Mouse (Mus musculus) kidney, postnatal 14 days (tissue): Measurements from ENCODE around the gene Cd96.
"Not testable (repeated sequence)": the region's sequence is repeated elsewhere in the genome, so short reads cannot be mapped to it uniquely, and the experiment has no call there.

Experiments used
- DNase-seq: peaks from one replicate; pipeline ENCODE4 v3.0.0; 2022; ENCODE audit warnings: mixed read lengths

Cd96 gene

DNA sequence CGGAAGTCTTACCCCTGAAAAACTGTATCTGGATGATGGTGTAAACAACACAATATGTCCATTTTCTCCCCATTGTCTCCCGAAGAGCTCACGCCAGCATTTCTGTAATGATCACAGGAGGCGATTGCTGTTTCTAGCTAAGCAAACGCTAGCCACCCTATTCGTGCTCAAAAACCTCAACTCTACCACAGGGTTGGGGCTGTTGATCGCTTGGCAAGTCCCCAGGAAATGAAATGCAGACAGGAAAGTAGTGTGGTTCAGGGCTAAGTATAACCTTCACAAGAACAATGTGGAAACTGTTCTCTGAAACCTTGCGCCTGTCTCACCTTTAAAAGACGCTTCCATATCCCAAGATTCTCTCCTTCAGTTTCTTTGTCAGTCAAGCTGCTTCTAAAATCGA, at the start of gene Cd96:
Gene Cd96, minus strand, starts transcription at position 232 of the 400 bp plus-strand sequence.
- DNase-seq = no peak

DNA sequence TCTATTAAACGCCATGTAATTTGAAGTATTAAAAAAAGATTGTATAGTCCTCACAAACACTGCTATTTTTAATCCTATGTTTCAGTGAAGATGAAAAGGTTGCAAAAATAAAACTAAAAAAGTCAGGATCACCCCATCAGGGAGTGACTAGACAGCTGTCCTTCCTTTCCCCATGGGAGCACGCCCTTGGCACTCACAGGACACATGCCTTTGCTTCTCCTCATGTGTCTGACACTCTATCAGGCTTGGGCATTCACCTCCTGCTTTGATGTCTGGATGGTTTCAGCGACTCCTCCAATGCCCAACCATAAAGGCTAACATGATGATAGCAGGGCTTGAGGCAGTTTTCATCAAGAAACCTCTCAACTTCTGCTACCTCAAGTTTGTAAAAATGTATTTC, 46.9 kb upstream of the Cd96 start:
- no peak for DNase-seq

DNA sequence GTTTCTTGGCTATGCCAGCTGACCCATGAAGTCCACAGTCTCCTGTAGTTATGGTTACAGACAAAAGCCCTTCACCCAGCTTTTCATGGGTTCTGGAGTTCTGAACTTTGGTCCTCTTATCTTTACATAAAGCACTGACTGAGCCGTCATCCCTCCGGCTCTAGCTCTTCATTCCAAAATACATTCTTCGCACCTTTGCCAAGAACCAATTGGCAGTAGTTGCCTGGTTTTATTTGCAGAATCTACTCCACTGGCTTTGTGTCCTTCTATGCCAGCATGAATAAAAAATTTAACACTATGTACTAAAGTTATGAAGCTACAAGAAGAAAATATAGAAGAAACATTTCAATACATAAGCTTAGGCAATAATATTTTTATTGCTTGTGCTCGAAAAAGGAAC, 45.3 kb upstream of the Cd96 start:
- DNase-seq = no peak

DNA sequence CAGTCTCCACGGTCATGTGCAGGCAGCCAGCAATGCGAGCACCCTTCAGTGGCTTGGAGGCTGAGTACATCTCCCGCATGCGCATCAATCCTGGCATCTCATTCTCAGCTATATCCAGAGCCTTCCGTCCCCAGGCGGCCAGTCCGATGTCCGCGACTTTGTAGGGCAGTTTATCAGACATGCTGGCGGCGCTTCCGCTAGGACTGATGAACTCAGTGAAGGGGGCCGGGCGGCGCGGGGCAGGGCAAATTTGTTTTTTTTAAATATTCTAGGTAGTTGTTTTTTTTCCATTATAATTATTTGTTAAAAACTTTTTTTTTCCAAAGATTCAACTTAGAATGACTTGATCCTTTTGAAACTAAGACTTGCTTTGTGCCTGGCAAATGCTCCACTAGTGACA, 34.8 kb upstream of the Cd96 start, which contains the start of gene Gm4737:
Gene Gm4737, minus strand, starts transcription at position 246 of the 400 bp plus-strand sequence.
- DNase-seq = not testable (repeated sequence)

DNA sequence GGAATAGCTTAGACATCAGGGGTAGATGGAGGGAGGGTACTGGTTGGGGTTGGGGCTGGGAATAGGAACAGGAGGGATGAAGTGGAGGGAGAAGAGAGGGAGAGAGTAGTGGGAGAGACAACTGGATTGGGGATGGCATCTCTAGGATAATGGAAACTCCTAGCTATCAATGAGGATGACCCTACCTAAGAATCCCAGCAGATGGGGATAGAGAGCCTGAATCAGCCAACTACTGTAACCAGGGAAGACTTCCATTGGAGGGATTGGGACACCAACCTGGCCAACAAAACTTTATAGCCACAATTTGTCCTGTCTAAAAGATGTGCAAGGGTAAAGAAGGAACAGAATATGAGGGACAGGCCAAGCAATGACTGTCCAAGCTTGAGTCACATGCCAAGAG, 31.1 kb upstream of the Cd96 start:
- peak; percentile 2 for DNase-seq

DNA sequence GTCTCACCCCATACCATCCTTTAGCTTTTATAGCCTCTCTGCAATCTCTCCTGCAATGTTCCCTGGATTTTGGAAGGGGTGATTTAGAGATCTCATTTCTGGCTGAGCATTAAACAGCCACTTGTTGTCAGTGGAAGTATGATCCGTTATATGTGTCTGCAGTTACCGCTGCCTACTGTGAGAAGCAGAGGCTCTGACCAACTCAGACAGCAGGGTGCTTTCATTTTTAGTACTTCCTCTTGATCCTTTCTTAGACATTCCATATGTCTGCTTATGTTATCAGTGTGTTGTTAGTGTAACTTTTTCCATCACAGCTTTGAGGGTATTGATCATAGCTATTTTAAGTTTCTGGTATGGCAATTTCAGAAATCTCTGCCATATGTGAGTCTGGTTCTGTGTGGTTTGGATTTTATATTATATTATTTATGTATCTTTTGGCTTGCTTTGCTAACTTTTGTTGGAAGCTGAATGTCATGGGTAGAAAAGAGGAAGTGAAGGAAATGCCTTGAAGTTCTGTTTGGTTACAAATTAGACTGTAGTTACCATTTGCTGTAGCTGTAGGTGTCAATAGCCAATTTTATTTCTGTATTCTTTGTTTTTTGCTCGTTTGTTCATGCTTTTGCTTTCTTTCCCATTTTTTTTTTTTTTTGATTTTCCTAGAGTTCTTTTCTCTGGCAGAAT, 28.8 kb upstream of the Cd96 start:
- no peak for DNase-seq

- no peak for DNase-seq
These were observed 26.9 kb upstream of the Cd96 start for GRCm38 (mm10) chr16:46146962-46147361.

- DNase-seq = no peak
These were observed 2.2 kb upstream of the Cd96 start for GRCm38 (mm10) chr16:46122238-46122637.

DNA sequence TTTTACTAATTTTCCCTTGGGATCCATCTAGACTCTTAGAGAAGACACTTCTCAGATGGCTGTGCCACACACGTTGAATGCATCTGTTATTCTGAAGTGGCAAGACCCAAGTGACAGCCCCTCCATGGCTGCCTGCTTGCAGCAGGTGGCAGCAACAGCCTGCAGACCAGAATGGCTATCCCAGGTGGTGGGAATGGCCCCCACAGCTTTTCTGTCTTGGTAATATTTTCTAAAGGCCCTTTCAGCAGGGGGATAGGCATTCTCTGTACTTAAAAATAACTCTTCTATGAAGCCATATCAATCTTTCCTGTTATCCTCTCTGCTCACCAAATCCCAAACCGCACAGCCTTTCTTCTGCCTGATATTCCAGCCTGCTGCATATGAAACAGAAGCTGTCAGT, 1.4 kb upstream of the Cd96 start:
- peak; percentile 12 for DNase-seq

- DNase-seq = no peak
These were observed 556 bp upstream of the Cd96 start for GRCm38 (mm10) chr16:46120607-46121006.

DNA sequence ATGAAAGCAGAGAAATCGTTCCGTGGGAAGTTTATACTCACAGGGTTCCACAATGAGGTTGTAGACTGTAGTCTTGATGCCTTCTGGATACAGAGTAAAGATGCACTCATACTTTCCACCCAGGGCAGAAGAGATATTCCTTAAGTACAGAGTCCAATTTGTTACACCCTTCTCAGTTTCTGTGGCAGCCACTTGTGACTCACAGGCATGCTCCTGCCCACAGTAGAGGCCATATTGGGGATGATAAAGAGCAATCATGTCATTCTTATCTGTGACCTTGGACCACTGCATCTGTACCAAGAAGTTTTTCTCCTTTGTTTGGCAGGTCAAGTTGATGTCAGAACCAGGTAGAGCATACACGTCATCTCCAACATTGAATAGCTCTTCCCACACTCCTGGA, 2.4 kb downstream of the Cd96 start:
- DNase-seq = no peak

- no peak for DNase-seq
These were observed 5.3 kb downstream of the Cd96 start for GRCm38 (mm10) chr16:46114727-46115126.

DNA sequence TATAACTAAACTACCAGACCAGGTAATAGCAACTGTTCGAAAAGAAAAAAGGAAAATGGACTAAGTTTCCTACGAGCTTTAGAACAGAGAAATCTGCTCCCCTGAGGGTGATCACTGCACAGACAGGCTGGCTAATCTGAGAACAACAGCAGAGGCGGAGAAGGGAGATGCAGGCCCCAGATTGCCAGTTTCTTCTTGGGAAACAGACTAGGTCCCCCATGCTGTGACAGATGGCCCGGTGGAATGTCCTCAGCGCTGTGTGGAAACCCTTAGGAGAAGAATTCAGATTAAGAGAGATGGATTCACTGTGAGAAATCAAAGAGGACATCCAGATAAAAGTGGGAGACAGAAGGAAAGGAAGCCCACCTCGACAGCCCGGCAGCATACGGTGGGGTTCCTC, 10.5 kb downstream of the Cd96 start:
- DNase-seq = no peak

DNA sequence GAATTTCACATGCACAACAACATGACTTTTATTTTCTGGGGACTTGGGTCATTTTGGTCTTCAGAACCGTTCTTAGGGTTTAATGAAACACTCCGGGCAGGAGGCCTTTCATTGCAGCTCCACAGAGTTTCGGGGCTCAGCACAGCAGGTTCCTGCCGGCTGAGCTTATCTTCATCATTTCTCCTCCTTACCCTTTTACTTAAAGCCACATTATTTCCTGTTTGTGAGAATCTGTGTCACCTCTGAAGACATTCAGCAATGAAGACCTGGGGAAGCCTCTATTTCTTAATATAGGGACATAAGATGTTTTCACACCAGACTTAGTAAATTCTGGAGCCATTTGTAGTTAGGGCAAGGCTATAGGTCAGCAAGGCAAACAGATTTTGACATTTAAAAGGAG, 12.6 kb downstream of the Cd96 start:
- no peak for DNase-seq

DNA sequence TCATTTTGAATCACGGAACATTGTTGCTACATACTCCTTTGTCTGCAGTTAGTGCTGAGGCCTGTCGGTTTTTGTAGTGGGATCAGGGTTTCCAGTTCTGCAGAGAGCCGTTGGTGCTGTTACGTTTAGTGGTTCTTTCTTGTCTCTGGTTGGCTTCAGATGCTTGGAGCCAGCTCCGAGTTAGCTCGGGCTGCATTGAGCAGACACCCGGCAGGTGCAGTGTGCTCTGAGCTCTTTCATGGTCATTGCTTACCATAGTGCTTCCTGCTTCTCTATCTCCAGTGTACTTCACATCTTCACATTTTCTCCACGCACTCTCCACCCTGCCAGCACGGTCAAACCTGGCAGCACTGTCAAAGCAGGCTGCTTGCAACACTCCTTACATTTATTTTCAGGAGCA, 15.6 kb downstream of the Cd96 start:
- no peak for DNase-seq

- no peak for DNase-seq
These were observed 18.3 kb downstream of the Cd96 start for GRCm38 (mm10) chr16:46101748-46102147.

GRCm38 (mm10) chr16:46100286-46100685, 19.8 kb downstream of the Cd96 start:
- peak; percentile 14 for DNase-seq

DNA sequence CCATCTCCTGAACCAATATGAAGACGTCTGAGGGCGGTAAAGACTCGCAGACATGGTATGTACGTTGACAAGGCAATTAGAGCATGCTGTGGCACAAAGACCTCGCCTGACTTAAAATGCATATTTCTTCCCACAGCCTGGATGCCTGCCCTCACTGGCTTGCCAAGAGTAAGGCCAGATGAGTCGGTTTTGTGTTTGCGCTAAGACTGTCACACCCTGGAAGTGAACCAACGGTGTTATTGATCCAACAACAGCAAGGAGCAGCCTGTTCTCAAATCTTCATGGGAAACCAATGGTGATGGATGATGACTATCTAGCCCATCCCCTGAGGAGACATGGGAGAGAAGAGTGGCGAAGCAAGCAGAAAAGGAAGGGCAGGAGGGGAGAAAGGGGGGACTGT, 22.6 kb downstream of the Cd96 start:
- DNase-seq = no peak

DNA sequence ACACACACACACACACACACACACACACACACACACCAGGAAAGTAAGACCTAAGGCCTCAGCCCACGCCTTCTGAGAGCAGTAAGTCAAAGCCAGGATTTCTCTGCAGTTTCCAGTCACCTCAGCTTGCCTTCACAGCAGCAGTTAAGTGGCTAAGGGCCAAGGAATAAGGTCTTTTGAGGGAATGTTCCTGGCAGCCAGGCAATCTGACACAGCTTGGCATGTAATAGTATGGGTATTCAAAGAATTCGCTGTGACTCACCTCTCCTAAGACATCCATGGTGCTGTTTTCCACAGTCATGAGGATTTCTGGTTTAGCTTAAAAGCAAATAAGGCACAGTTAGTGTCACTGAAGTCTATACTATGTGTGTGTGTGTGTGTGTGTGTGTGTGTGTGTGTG, 25.6 kb downstream of the Cd96 start:
- peak; percentile 60 for DNase-seq

GRCm38 (mm10) chr16:46092935-46093334, 27.1 kb downstream of the Cd96 start:
- no peak for DNase-seq

- DNase-seq = no peak
These were observed 33.1 kb downstream of the Cd96 start for GRCm38 (mm10) chr16:46086874-46087473.

GRCm38 (mm10) chr16:46068000-46068399, 52.1 kb downstream of the Cd96 start:
- no peak for DNase-seq

DNA sequence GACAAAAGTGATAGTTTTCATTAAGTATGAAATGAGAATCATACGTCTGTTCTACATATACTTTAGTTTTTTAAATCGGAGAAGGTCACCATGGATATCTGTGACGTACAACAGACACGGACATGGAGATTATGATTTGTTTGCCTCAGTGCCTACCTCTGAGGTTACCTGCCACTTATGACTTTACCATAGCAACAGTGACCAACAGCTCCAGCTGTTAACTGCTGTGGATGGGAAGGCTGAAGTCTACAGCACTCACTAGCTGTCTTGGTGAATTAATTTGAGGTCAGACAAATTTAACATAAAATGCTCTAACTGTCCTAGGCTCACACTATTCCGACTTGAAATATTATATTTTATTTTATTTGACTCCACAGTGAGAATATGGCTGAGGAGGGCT, 56.8 kb downstream of the Cd96 start:
- DNase-seq = no peak

DNA sequence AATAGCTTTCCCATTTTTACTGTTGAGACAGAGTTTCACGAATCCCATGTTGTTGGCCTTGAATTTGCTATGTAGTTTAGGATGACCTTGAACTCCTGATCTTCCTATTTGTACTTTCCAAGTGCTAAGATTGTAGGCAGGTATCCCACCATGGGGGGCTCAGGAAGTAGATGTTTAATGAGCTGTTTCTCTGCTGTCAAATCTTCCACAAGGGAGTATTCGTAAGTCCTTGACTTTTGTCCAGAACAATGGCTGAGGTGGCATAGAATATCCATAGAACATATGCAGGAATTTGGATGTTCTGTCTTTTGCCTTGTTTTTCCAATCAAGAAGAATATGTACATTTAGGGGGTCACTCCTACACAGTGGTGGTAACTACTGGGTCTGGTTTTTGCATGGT, 73.1 kb downstream of the Cd96 start:
- no peak for DNase-seq

DNA sequence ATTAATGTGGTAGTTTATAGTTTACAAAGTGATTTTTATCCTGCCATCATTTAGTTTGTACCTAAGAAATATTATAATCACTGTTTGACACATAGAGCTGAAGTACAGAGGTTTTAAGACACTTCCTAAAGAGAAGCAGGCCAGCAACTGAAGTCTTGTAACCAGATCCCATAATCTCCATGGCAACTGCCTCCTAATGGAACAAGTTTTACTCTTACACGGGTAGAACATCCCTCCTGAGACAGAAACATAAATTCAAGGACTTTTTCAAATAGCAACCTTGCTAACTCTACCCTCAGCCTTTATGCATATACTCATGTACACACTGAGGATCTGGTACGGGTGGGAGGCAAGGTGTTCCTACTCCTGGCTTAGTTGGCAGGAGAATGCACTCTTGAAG, 83.8 kb downstream of the Cd96 start:
- DNase-seq = no peak
